Mouse (Mus musculus) limb, embryonic 12.5 days (tissue): ENCODE data around the gene Casp7. TPM values are rescaled to one million over a fixed set of nuclear protein-coding genes. Genes with fewer than 3 reads are reported as not detected.

Experiments used
- ATAC-seq: fragments of 200-750 bp; cut with Nextera tagmentation; 2 replicates; pipeline ENCODE4 v1.8.0; 2017; ENCODE audit warnings: low read depth, moderate TSS enrichment; ENCODE audit not compliant: insufficient number of reproducible peaks, insufficient read depth, low FRiP score, low TSS enrichment
- H3K27ac ChIP-seq: fragments of 300-500 bp; sonication (generic); 2 replicates; pipeline ENCODE4 v1.5.1; 2016; ENCODE audit warnings: mild to moderate bottlenecking, moderate library complexity
- H3K27me3 ChIP-seq: fragments of 300-500 bp; sonication (generic); 2 replicates; pipeline ENCODE4 v1.6.1; 2016; ENCODE audit warnings: mild to moderate bottlenecking, moderate library complexity
- H3K36me3 ChIP-seq: fragments of 300-500 bp; sonication (generic); 2 replicates; pipeline ENCODE4 v1.6.1; 2016; ENCODE audit warnings: mild to moderate bottlenecking, moderate library complexity
- H3K4me1 ChIP-seq: fragments of 300-500 bp; sonication (generic); replicated peaks from 2 replicates; pipeline ENCODE4 v1.6.1; 2016
- H3K4me2 ChIP-seq: fragments of 300-500 bp; sonication (generic); 2 replicates; pipeline ENCODE4 v1.6.1; 2016; ENCODE audit warnings: mild to moderate bottlenecking, moderate library complexity
- H3K4me3 ChIP-seq: fragments of 300-500 bp; sonication (generic); replicated peaks from 2 replicates; pipeline ENCODE4 v1.5.1; 2016; ENCODE audit warnings: mild to moderate bottlenecking
- H3K9ac ChIP-seq: fragments of 300-500 bp; sonication (generic); replicated peaks from 2 replicates; pipeline ENCODE4 v1.6.1; 2016; ENCODE audit warnings: mild to moderate bottlenecking, moderate library complexity
- H3K9me3 ChIP-seq: fragments of 300-500 bp; sonication (generic); 2 replicates; pipeline ENCODE4 v1.6.1; 2016; ENCODE audit warnings: mild to moderate bottlenecking, moderate library complexity
- WGBS: fragments of 180-500 bp; shearing (Covaris S2); methylation state at CpG from one replicate; pipeline ENCODE4 v1.1.7; 2016; 5-methylcytosine and 5-hydroxymethylcytosine counted together
- polyA plus RNA-seq: library from polyadenylated mRNA; unstranded; fragments of >200 nt; fragmentation: Nextera tagmentation; extraction: Ambion mirVana; gene quantifications from 2 replicates; pipeline ENCODE4 v1.2.1, GENCODE M21; 2016

Gene Casp7
- polyA plus RNA-seq, 1 experiment from 2014 or later = 31.5 TPM

DNA sequence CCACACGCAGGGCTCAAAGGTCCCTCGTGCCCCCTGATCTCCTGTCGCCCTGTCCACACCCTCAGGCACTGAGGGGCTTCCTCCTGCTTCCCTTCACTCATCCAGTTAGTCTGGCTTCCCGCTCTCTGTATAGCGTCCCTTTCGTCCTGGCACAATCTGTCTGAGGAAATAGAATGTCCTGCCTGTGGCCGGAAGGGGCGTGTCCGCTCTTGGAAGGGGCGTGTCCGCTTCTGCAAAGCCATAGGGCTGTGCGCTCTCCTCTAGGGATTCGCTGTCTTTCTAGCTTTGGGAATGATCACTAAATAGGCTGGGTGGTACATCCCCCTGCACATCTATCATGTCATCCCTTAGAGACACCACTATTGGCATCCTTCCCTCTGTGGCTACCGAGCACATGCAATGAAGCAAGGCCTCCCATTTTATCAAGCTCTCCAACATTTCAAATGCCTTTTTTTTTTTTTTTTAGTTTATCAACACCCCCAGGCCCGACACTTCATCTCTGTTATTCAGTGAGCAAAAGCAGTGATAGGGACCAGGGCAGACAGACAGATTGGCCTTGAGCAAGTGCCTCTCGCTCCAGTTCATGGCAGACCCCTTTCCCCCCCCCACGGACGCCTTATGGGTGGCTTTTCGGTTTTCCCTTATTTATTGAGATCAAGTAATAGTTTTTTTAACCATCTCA lies 78.1 kb downstream of the Casp7 start:
- H3K9me3 ChIP-seq = no peaks in the 10 kb centered on the region
- no peak overlapping the region for H3K4me3 ChIP-seq
- H3K9ac ChIP-seq = no peak overlapping the region
- H3K27ac ChIP-seq = no peak overlapping the region
- WGBS = 58% methylated on average over 19 of the region's 19 CpGs
- peaks cover 21% of the 10 kb centered on the region for H3K4me1 ChIP-seq
- H3K4me2 ChIP-seq = peak overlapping the region; percentile 30
- no peak for ATAC-seq
- no peaks in the 10 kb centered on the region for H3K36me3 ChIP-seq
- H3K27me3 ChIP-seq = 0 out of 2 replicates have a peak, but pooled peaks cover 3% of the 10 kb centered on the region

DNA sequence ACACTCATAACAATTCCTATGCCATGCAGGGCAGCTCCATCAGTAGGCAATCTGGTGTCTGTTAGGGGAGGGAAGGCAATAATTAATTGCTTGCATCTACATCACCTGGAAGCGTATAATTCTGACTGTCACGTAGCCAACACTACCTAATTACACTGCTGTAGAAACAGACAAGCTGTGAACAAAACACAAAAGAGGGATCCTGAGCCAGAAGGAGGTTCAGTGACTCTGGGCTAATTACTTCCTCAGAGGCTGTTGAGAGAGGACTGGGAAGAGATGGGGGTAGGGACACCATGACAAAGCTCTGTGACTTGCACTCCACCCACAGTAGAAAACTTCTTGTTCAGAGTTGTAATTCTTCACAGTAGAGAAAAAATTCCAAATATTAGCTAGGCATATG lies 79.6 kb downstream of the Casp7 start:
- 23% methylated on average over 2 of the region's 2 CpGs for WGBS
- Histone ChIP-seq H3K9ac (no peak overlapping the region), H3K4me2 (no peak overlapping the region), H3K27me3 (0 out of 2 replicates have a peak, but pooled peaks cover 3% of the 10 kb centered on the region), H3K4me1 (peaks cover 21% of the 10 kb centered on the region), H3K36me3 (no peaks in the 10 kb centered on the region), H3K4me3 (no peak overlapping the region), H3K27ac (no peak overlapping the region), H3K9me3 (no peaks in the 10 kb centered on the region)
- ATAC-seq = no peak

DNA sequence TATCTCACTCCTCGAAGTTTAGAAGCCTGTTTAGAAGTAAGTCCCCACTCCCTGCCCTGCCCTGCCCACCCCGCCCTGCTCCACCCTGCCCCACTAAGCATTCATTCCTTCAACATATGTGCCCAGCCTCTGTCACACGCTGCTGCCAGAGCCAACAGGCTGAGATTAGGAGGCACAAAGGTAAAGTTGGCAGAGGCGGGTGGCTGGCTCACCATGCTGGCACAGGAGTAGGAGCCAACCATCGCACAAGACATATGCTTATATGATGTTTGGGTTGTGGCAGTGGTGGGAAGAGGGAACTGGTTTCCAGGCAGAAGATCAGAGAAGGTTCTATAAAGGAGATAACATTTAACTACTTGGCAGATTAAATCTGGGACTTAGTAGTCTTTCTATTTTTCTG lies 80.3 kb downstream of the Casp7 start:
- ATAC-seq = no peak
- H3K4me2 ChIP-seq = no peak overlapping the region
- no peak overlapping the region for H3K27ac ChIP-seq
- H3K9ac ChIP-seq = no peak overlapping the region
- H3K27me3 ChIP-seq = no peaks in the 10 kb centered on the region
- H3K36me3 ChIP-seq = no peaks in the 10 kb centered on the region
- H3K9me3 ChIP-seq = no peaks in the 10 kb centered on the region
- no peak overlapping the region for H3K4me3 ChIP-seq
- peaks cover 18% of the 10 kb centered on the region for H3K4me1 ChIP-seq
- whole genome bisulfite sequencing = 83% methylated on average over 5 of the region's 5 CpGs

DNA sequence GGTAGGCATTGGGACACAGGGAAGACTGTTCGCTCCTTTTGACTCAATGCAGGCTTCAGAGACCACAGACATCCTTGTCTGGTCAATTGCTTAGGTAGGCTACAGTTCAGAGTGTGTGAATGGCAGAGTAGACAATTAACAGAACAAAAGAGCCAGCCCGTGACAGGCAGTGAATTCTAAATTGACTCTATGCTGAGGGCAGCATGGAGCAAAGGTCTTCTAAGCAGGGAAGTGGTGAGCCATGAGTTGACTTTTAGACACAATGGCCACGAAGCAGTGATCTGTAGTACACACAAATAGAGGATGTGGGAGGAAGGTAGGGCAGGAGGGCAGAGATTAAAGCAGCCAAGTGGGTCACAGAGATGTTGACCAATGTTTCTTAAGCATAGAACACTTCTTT lies 80.9 kb downstream of the Casp7 start:
- H3K27me3 ChIP-seq = no peaks in the 10 kb centered on the region
- H3K4me1 ChIP-seq = peaks cover 12% of the 10 kb centered on the region
- H3K36me3 ChIP-seq = no peaks in the 10 kb centered on the region
- H3K9ac ChIP-seq = no peak overlapping the region
- no peak for ATAC-seq
- 82% methylated on average over 3 of the region's 3 CpGs for WGBS
- H3K27ac ChIP-seq = no peak overlapping the region
- H3K4me3 ChIP-seq = no peak overlapping the region
- no peaks in the 10 kb centered on the region for H3K9me3 ChIP-seq
- H3K4me2 ChIP-seq = no peak overlapping the region

DNA sequence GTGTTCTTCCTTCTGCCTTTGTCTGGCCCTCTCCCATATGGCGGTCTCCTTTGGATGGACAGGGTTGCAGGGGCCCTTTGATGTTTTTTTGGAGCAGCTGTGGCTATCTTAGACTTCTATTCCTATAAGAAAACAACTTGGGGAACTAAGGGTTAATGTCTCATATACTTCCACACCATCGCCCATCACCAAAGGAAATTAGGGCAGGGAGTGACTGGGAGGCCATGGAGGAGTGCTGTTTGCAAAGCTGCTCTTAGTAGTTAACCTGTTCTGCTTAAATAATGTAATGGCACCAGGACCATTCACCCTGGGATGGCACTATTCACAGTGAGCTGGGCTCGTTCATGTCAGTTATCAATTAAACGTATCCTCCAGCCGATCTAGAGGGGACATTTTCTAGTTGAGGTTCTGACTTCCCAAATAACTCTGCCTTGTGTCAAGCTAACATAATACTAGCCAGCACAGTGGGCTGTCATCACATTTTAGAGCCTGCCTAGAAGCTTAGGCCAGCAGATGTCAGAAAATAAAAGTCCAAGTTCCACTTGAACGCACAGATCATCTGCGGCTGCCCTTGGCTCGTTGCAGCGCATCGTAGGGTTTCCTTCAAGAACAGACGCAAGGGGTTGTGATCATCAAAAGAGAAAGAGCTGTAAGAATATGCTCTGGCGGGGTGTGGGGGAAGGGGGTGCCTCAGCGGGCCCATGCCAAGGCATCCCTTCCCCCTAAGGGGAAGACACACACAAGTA lies 87.9 kb downstream of the Casp7 start:
- WGBS = 69% methylated on average over 13 of the region's 13 CpGs
- H3K27ac ChIP-seq = no peak overlapping the region
- no peak for ATAC-seq
- no peak overlapping the region for H3K4me3 ChIP-seq
- no peak overlapping the region for H3K4me2 ChIP-seq
- peaks cover 10% of the 10 kb centered on the region for H3K4me1 ChIP-seq
- H3K36me3 ChIP-seq = no peaks in the 10 kb centered on the region
- H3K9me3 ChIP-seq = no peaks in the 10 kb centered on the region
- H3K9ac ChIP-seq = no peak overlapping the region
- no peaks in the 10 kb centered on the region for H3K27me3 ChIP-seq

DNA sequence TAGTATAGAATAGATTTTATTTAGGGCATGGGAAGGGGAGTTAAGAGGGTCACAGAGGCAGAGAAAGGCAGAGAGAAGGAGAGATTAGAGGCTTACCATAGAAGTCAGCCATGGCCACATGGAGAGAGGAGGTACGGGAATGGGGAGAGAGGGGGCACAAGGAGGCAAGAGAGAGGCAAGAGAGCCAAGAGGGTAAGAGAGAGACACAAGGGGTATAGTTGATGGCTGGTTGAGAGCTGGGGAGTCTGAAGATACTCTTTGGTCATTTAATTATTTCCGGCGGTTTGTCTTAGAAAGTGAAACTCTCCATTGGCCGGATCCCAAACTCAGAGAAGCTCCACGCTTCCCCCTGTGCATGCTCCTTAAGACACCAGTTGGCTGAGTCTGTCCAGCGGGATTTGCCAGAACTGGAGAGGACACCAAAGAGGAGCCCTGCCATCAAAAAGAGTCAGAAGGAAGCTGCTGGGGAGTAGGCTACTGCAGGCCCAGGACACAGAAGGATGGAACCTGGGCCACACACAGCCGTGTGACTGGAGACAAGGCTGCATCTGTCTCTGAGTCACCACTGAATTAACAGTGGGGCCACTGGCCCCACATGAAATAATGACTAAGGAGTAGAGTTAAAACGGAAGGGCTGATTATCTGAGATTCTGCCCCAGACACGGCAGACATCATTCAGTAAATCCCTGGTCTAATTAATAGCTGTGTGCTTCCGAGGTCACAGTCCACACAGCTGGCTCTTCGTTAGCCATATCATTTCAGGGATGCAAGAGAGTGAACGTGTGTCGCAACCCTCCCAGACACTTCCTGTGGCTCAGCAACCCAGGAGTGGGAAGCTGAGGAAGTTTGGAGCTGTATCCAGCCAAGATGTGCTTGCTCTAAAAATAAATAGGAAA lies 88.7 kb downstream of the Casp7 start:
- no peak overlapping the region for H3K27ac ChIP-seq
- WGBS = 50% methylated on average over 13 of the region's 13 CpGs
- ATAC-seq = no peak
- H3K36me3 ChIP-seq = no peaks in the 10 kb centered on the region
- no peaks in the 10 kb centered on the region for H3K27me3 ChIP-seq
- H3K9ac ChIP-seq = no peak overlapping the region
- no peak overlapping the region for H3K4me3 ChIP-seq
- peaks cover 10% of the 10 kb centered on the region for H3K4me1 ChIP-seq
- H3K4me2 ChIP-seq = no peak overlapping the region
- H3K9me3 ChIP-seq = no peaks in the 10 kb centered on the region

DNA sequence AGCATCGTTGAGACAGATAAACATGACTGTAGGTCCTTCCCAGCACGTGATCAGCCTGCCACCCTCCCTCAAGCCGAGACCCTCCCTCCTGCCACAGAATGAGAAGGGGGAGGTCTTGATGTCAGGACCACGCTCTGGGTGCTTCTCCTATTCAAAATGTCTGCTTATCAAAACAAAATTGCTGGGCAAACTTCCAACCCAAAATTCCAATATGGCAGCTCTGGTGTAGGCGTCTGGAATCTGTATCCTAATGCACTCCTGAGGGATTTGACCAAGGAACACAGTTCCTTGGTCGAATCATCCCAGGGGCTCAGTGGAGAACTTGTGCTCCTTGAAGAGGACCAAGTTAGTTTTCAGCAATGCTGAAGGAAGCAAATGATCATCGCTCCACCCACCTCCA lies 90.0 kb downstream of the Casp7 start:
- Histone ChIP-seq H3K36me3 (no peaks in the 10 kb centered on the region), H3K9ac (no peak overlapping the region), H3K4me2 (no peak overlapping the region), H3K27me3 (no peaks in the 10 kb centered on the region), H3K4me3 (no peak overlapping the region), H3K4me1 (peaks cover 10% of the 10 kb centered on the region), H3K27ac (no peak overlapping the region), H3K9me3 (no peaks in the 10 kb centered on the region)
- 88% methylated on average over 7 of the region's 7 CpGs for WGBS
- ATAC-seq = no peak

DNA sequence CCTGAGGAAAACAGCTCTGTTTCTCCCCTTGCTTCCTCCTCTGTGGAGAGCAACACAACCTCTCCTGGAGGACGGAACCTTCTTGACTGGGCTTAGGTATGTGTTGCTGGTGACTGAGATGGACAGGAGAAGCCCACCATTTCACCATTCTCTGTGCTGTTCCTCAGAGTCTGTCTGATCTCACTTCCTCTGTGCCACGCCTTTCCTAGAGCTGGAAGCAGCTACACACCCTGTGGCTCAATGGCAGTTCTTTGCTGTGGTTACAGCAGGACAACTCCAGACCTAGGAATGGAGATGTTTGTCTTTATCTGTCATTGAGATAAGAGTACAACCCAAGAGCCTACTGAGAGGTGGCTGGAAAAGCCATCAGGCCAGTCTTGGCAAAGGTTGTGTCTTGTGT lies 90.4 kb downstream of the Casp7 start:
- no peak overlapping the region for H3K27ac ChIP-seq
- H3K4me2 ChIP-seq = no peak overlapping the region
- WGBS = 90% methylated on average over 2 of the region's 2 CpGs
- H3K4me1 ChIP-seq = peaks cover 10% of the 10 kb centered on the region
- no peak overlapping the region for H3K9ac ChIP-seq
- no peak overlapping the region for H3K4me3 ChIP-seq
- no peaks in the 10 kb centered on the region for H3K9me3 ChIP-seq
- no peak for ATAC-seq
- H3K27me3 ChIP-seq = no peaks in the 10 kb centered on the region
- H3K36me3 ChIP-seq = no peaks in the 10 kb centered on the region

DNA sequence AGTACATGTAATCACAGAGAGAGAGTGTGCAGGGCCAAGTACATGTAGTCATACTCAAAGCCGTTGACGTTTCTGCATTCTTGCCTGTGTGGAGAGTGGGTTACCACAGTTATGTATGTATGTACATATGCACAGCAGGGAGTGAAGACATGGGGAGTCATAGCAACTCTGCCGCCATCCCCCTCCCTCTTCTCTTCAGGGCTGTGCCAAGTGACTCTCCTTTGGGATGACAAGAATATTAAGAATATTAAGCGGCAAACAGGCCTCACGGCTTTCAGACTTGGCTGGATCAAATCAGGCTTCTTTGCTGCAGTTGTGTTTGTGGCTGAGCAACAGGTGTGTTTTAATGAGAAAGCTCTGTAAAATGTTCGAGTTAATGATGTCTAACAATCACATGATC lies 92.7 kb downstream of the Casp7 start:
- ATAC-seq = no peak
- 68% methylated on average over 6 of the region's 6 CpGs for WGBS
- H3K4me3 ChIP-seq = no peak overlapping the region

More for the DNA sequence above, 92.7 kb downstream of the Casp7 start:
- Histone ChIP-seq H3K4me2 (no peak overlapping the region), H3K9ac (no peak overlapping the region), H3K9me3 (no peaks in the 10 kb centered on the region), H3K4me1 (peaks cover 10% of the 10 kb centered on the region), H3K36me3 (no peaks in the 10 kb centered on the region), H3K27me3 (no peaks in the 10 kb centered on the region), H3K27ac (no peak overlapping the region)
